Mouse (Mus musculus) neural tube, embryonic 11.5 days (tissue): ENCODE measurements around the gene Abcc4. TPM values are rescaled to one million over a fixed set of nuclear protein-coding genes. Genes with fewer than 3 reads are reported as not detected.

Experiments
- ATAC-seq: fragments of 200-750 bp; cut with Nextera tagmentation; 2 replicates; pipeline ENCODE4 v1.8.0; 2017; ENCODE audit warnings: moderate number of reproducible peaks, mild to moderate bottlenecking, moderate TSS enrichment, moderate library complexity; ENCODE audit not compliant: insufficient read depth, low FRiP score, low TSS enrichment
- DNase-seq: peaks from one replicate; pipeline ENCODE4 v3.0.0-alpha.2; 2015; ENCODE audit warnings: low spot score
- H3K27ac ChIP-seq: fragments of 300-500 bp; sonication (generic); 2 replicates; pipeline ENCODE4 v1.5.1; 2014; ENCODE audit warnings: low read depth, mild to moderate bottlenecking, low read length
- H3K27me3 ChIP-seq: fragments of 300-500 bp; sonication (generic); 2 replicates; pipeline ENCODE4 v1.6.1; 2014; ENCODE audit warnings: mild to moderate bottlenecking, low read length, mixed read lengths; ENCODE audit not compliant: control insufficient read depth, insufficient read depth
- H3K36me3 ChIP-seq: fragments of 300-500 bp; sonication (generic); 2 replicates; pipeline ENCODE4 v1.6.1; 2014; ENCODE audit warnings: mild to moderate bottlenecking, low read length, moderate library complexity, mixed read lengths; ENCODE audit not compliant: control insufficient read depth, insufficient read depth
- H3K4me1 ChIP-seq: fragments of 300-500 bp; sonication (generic); 2 replicates; pipeline ENCODE4 v1.6.1; 2014; ENCODE audit warnings: low read length, mixed read lengths; ENCODE audit not compliant: control insufficient read depth, insufficient read depth
- H3K4me2 ChIP-seq: fragments of 300-500 bp; sonication (generic); 2 replicates; pipeline ENCODE4 v1.6.1; 2014; ENCODE audit warnings: low read depth, mild to moderate bottlenecking, moderate library complexity
- H3K4me3 ChIP-seq: fragments of 300-500 bp; sonication (generic); 2 replicates; pipeline ENCODE4 v1.5.1; 2014; ENCODE audit warnings: low read depth, low read length
- H3K9ac ChIP-seq: fragments of 300-500 bp; sonication (generic); 2 replicates; pipeline ENCODE4 v1.6.1; 2014; ENCODE audit warnings: mild to moderate bottlenecking, low read length
- H3K9me3 ChIP-seq: fragments of 300-500 bp; sonication (generic); 2 replicates; pipeline ENCODE4 v1.6.1; 2016; ENCODE audit warnings: low read length; ENCODE audit not compliant: control insufficient read depth
- WGBS: fragments of 180-500 bp; shearing (Covaris S2); extraction: QIAGEN DNeasy Blood & Tissue Kit; methylation state at CpG from one replicate; pipeline ENCODE4 v1.1.7; 2014; 5-methylcytosine and 5-hydroxymethylcytosine counted together
- polyA plus RNA-seq: library from polyadenylated mRNA; unstranded; fragments of >200 nt; fragmentation: Nextera tagmentation; extraction: Ambion mirVana; gene quantifications from 2 replicates; pipeline ENCODE4 v1.2.1, GENCODE M21; 2014

Abcc4 gene
- 3.3 and 3.5 TPM in 2 replicates for polyA plus RNA-seq

DNA sequence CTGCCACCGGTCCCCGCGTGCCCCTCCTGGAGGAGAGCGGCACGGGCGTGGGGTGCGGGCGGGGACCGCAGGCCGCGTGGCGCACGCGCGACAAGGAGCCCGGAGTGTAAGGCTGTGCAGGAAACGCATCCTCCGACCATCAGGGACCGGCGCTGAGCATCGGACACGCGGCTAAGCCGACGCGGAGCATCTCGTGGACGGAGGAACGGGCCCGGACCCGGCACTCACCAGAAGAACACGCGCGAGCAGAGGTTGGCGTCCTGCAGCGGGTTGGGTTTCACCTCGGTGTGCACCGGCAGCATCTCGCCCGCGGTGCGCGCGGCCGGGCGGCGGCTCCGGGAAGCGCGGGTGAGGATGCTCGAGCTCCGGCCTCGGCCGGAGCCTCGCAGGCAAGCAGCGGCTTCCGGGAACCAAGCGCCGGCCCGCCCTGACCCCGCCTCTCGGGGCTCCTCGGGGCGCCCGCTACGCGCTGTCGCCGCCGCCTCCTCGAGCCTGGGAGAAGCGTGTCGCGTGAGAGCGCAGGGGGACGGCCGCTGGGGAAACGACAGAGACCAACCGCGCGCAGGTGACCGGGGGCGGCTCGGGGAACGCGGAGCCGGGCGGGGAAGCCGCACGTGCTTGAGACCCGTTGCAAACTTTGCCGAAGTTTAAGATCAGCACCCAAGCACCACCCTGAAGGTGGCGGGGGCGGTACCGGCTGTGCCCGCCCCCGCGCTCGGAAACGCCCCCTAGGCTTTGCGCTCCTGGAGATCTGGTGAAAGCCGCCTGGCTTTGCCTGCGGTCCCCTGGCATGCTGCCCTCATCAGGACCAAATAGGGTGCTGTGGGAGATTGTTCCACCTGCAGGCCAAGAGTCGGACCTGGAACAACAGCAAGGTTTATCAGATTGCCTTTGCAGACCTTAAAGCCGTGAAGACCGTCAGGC lies at the start of gene Abcc4:
Gene Abcc4, minus strand, starts transcription at position 412 of the 924 bp plus-strand sequence.
- H3K9me3 ChIP-seq = no peaks in the 10 kb centered on the region
- ATAC-seq (peak; percentile 67), DNase-seq (peak; percentile 74)
- H3K36me3 ChIP-seq = no peaks in the 10 kb centered on the region
- peak within 1 kb of the TSS; percentile 59 for H3K4me3 ChIP-seq
- H3K27me3 ChIP-seq = peaks cover 14% of the 10 kb centered on the region; the same call in 1 of the 2 replicates
- H3K4me1 ChIP-seq = no peaks in the 10 kb centered on the region
- H3K27ac ChIP-seq = no peak within 1 kb of the TSS
- H3K9ac ChIP-seq = peak within 1 kb of the TSS; percentile 64
- peak within 1 kb of the TSS; percentile 95 for H3K4me2 ChIP-seq
- WGBS = under 1% methylated on average over 100 of the region's 106 CpGs

DNA sequence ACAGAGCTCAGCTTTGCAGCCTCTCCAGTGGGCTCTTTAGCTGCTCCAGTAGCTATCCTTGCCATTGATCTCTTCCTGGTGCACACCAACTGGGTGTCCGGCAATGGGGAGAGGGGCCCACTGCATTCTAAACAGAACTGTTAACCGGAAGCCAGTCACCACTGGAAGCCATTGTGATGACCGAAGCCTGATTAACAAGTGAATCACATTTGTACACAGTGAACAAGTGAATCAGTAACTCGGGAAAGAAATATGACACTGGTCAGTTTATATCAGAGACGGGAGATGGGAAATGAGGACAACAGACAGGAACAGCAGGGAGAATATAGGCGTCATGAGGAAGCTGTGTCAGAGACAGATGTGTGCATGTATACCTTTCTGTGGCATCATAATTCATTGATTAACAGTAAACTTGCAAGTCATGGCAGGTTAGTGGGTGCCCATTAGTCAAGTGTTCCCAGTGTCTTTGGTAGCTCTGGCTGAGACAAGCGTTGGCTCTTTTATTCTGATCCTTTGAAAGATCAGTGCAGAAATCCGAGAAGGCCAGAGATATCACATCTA lies 45.3 kb upstream of the Abcc4 start:
- no peaks in the 10 kb centered on the region for H3K9me3 ChIP-seq

DNA sequence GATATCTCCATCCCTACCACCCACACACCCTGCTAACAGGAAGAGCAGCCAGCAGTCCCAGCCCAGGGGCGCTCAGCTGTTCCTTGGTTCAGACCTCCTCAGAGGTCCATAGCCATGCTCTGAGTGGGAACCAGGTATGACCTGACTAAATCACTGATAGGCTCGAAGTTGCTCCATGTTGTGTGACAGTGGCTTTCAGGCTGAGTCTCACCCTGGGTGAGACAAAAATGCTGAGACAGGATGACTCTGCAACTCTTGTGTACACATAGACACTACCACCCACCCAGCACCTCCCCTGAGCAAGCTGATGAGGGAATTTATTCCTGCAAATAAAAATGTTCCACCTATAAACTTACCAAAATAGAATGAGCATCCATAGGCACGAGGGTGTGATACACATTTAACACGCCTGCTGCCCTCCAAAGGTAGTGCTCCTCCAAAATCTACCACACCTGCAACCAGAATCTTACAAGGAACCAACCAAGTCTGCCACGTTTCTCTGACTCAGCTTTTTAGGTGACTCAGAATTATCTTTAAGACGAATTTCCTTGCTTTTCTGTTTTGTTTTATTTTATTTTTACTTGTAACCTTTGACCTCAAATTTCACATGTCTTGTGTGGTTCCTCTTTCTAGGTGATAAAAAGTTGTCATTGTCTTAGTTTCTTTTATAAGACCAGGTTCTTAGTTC lies 44.6 kb upstream of the Abcc4 start:
- H3K4me1 ChIP-seq = no peaks in the 10 kb centered on the region
- H3K4me3 ChIP-seq = no peak overlapping the region
- H3K4me2 ChIP-seq = no peak overlapping the region
- no peaks in the 10 kb centered on the region for H3K9me3 ChIP-seq
- ATAC-seq = no peak; the same call in 1 of the 2 replicates
- DNase-seq = no peak
- H3K9ac ChIP-seq = no peak overlapping the region
- WGBS = 85% methylated on average over 6 of the region's 6 CpGs
- H3K27ac ChIP-seq = no peak overlapping the region
- H3K27me3 ChIP-seq = no peaks in the 10 kb centered on the region
- no peaks in the 10 kb centered on the region for H3K36me3 ChIP-seq

More for the DNA sequence above, 45.3 kb upstream of the Abcc4 start:
- ATAC-seq (no peak), DNase-seq (no peak)
- no peaks in the 10 kb centered on the region for H3K4me1 ChIP-seq
- WGBS = 75% methylated on average over 8 of the region's 8 CpGs
- no peak overlapping the region for H3K9ac ChIP-seq
- no peaks in the 10 kb centered on the region for H3K27me3 ChIP-seq
- H3K4me3 ChIP-seq = no peak overlapping the region
- H3K36me3 ChIP-seq = no peaks in the 10 kb centered on the region
- H3K27ac ChIP-seq = no peak overlapping the region
- no peak overlapping the region for H3K4me2 ChIP-seq

DNA sequence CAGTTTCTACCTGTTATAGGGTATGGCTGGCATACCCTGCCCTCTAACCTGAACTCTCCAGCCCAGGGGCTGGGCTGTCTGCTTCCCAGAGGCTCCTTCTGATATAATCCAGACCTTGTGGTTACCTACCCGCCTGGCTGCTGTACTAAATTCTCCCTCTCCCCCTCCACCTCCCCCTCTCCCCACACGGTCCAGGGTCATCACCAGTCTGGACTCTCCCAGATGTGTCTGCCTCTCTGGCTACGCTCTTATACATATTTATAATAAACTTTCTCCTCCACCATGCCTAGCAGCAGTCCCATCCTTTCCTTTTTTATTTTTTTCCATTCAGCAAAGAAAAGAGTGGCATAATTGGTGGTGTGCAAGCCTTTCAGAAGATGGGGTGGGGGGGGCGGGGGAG lies 43.7 kb upstream of the Abcc4 start:
- Histone ChIP-seq H3K36me3 (no peaks in the 10 kb centered on the region), H3K9me3 (no peaks in the 10 kb centered on the region), H3K4me2 (no peak overlapping the region), H3K27me3 (no peaks in the 10 kb centered on the region), H3K4me3 (no peak overlapping the region), H3K27ac (no peak overlapping the region), H3K4me1 (no peaks in the 10 kb centered on the region), H3K9ac (no peak overlapping the region)
- no peak for ATAC-seq
- 64% methylated on average over 4 of the region's 4 CpGs for WGBS
- DNase-seq = no peak

DNA sequence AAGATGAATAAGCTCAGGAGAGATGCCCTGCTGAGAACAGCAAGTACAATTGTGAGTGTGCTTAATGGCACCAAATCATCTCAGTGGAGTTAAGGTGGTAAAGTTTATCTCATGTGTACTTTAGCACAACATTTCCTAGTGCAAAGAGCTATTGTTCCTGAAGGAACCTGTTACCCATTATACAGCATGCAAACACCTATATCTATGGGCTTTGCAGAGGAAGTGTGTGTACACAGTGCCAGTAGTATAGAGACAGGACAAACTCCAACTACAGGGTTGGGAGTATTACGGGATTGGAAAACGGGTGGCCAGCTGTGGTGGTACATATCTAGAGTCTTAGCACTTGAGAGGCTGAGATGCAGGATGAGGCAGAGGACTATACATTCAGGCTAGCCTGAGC lies 43.0 kb upstream of the Abcc4 start:
- WGBS = 90% methylated on average over 2 of the region's 2 CpGs
- Histone ChIP-seq H3K4me2 (no peak overlapping the region), H3K9ac (no peak overlapping the region), H3K4me1 (no peaks in the 10 kb centered on the region), H3K36me3 (no peaks in the 10 kb centered on the region), H3K4me3 (no peak overlapping the region), H3K9me3 (no peaks in the 10 kb centered on the region), H3K27ac (no peak overlapping the region), H3K27me3 (no peaks in the 10 kb centered on the region)
- ATAC-seq = no peak
- no peak for DNase-seq

DNA sequence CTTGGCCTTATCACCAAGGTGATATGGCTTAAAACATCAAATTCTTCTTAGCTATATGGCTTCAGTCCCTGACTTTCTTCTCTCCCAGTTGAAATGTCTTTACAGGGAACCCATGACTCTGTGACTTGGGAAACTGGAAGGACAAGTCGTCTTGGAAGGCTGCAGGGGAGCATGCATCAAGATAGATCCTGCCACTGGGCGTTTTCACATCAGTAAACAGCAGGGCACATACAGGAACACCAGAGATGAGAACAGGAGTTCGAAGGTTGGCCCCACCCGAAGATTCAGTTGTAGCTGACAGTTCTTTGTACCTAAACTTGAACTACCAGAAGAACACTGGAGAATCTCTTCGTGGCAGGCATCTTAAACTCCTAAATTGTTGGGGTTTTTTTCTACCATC lies 36.8 kb upstream of the Abcc4 start:
- no peak for DNase-seq
- no peak overlapping the region for H3K9ac ChIP-seq
- no peak overlapping the region for H3K27ac ChIP-seq
- H3K4me2 ChIP-seq = no peak overlapping the region
- H3K4me1 ChIP-seq = no peaks in the 10 kb centered on the region
- peaks cover 4% of the 10 kb centered on the region for H3K9me3 ChIP-seq
- no peaks in the 10 kb centered on the region for H3K27me3 ChIP-seq
- H3K4me3 ChIP-seq = no peak overlapping the region
- no peaks in the 10 kb centered on the region for H3K36me3 ChIP-seq
- ATAC-seq = no peak
- 80% methylated on average over 5 of the region's 5 CpGs for WGBS

DNA sequence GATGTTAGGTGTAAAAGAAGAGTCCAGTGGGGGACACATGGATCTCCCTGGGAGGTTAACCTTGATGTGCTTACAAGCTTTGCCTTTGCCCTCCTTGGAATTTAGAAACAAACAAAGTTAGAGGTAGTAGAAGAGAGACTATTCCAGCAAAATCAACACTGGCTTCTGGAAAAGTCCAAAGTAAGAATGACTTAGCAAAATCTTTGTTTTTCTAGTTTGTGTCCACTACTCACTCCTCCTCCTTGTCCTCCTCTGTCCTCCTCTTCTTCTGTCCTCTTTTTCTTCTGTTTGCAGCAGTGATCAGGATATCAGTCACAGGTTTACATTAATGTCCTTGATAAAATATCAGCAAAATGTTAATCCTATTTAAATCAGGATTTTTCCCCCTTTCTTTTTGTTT lies 35.8 kb upstream of the Abcc4 start:
- H3K36me3 ChIP-seq = no peaks in the 10 kb centered on the region
- H3K4me1 ChIP-seq = no peaks in the 10 kb centered on the region
- no peak overlapping the region for H3K27ac ChIP-seq
- H3K9ac ChIP-seq = no peak overlapping the region
- ATAC-seq (no peak), DNase-seq (no peak)
- peaks cover 4% of the 10 kb centered on the region for H3K9me3 ChIP-seq
- no peaks in the 10 kb centered on the region for H3K27me3 ChIP-seq
- no peak overlapping the region for H3K4me2 ChIP-seq
- no peak overlapping the region for H3K4me3 ChIP-seq

DNA sequence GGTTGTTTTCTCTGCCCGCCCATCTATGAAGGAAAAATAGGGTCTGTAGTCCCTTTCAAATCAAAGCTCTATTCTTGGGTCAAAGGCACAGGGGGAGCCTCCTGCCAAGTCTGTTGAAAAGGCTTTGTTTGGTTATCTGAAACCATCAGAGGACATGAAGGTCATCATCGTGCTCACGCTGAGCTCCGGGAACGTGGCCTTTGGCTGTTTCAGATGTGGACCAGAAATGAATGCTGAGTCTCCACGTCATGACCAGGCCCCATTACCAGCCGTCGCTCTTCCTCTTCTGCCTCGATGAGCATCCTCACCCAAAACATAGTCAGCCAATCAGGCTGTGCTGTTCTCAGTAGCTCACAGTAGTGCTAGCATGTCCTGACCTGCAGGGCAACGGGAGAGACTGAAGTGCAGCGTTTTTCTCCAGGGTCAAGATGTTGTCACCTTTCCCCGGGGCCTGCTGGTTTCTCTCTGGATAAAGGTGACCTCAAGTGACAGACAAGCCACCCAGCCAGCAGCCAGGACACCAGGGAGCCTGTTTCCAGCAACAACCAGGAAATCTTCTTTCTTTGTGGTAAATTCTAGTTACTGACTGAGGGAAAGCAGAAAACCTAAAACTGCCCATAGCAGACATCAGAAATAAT lies 31.4 kb upstream of the Abcc4 start:
- 22% methylated on average over 12 of the region's 12 CpGs for WGBS

More for the DNA sequence above, 31.4 kb upstream of the Abcc4 start:
- DNase-seq (no peak), ATAC-seq (no peak)
- H3K9me3 ChIP-seq = peaks cover 4% of the 10 kb centered on the region
- H3K4me2 ChIP-seq = no peak overlapping the region
- no peaks in the 10 kb centered on the region for H3K4me1 ChIP-seq
- H3K9ac ChIP-seq = no peak overlapping the region
- no peaks in the 10 kb centered on the region for H3K36me3 ChIP-seq
- no peaks in the 10 kb centered on the region for H3K27me3 ChIP-seq
- no peak overlapping the region for H3K4me3 ChIP-seq
- H3K27ac ChIP-seq = no peak overlapping the region
